Mouse (Mus musculus) myocyte (in vitro differentiated cells): ENCODE data around the gene Epha6.
"Not testable (repeated sequence)": the region's sequence is repeated elsewhere in the genome, so short reads cannot be mapped to it uniquely, and the experiment has no call there.

Source experiments
- CEBPB ChIP-seq: IDR thresholded peaks from 2 replicates; pipeline ENCODE4 v1.6.1; 2011; ENCODE audit warnings: mild to moderate bottlenecking, moderate library complexity; ENCODE audit not compliant: poor library complexity, insufficient read depth, severe bottlenecking
- E2F4 ChIP-seq: IDR thresholded peaks from one replicate; pipeline ENCODE4 v1.6.1; 2011; ENCODE audit warnings: mild to moderate bottlenecking, control low read depth, moderate library complexity; ENCODE audit not compliant: insufficient read depth
- MAX ChIP-seq: IDR thresholded peaks from one replicate; pipeline ENCODE4 v1.6.1; 2011; ENCODE audit warnings: low read depth, mild to moderate bottlenecking, control low read depth
- MYOD1 ChIP-seq, 3 experiments: IDR thresholded peaks; one replicate each; pipeline ENCODE4 v1.6.1; 2011; ENCODE audit warnings: control low read depth in 2 of 3, low read depth in 2 of 3, mild to moderate bottlenecking in 2 of 3, moderate library complexity in 1 of 3; ENCODE audit not compliant: insufficient read length in 2 of 3, control insufficient read depth in 1 of 3
- MYOG ChIP-seq, 3 experiments: IDR thresholded peaks; one replicate each; pipeline ENCODE4 v1.6.1; 2011; ENCODE audit warnings: control low read depth in 2 of 3, low read depth in 2 of 3, mild to moderate bottlenecking in 2 of 3; ENCODE audit not compliant: insufficient read length in 2 of 3, control insufficient read depth in 1 of 3, insufficient read depth in 1 of 3
- POLR2A ChIP-seq: IDR thresholded peaks from one replicate; pipeline ENCODE4 v1.6.1; 2011; ENCODE audit warnings: low read depth, mild to moderate bottlenecking, control low read depth, moderate library complexity; ENCODE audit not compliant: insufficient read length
- POLR2AphosphoS2 ChIP-seq: IDR thresholded peaks from one replicate; pipeline ENCODE4 v1.6.1; 2011; ENCODE audit warnings: low read depth, control low read depth; ENCODE audit not compliant: insufficient read length
- REST ChIP-seq: IDR thresholded peaks from one replicate; pipeline ENCODE4 v1.6.1; 2011; ENCODE audit warnings: mild to moderate bottlenecking, control low read depth, moderate library complexity; ENCODE audit not compliant: insufficient read depth, insufficient read length
- SRF ChIP-seq: IDR thresholded peaks from one replicate; pipeline ENCODE4 v1.6.1; 2011; ENCODE audit warnings: low read depth; ENCODE audit not compliant: control insufficient read depth, insufficient read length
- TCF12 ChIP-seq: IDR thresholded peaks from one replicate; pipeline ENCODE4 v1.6.1; 2011; ENCODE audit warnings: mild to moderate bottlenecking, control low read depth; ENCODE audit not compliant: poor library complexity, insufficient read depth, severe bottlenecking
- TCF3 ChIP-seq: IDR thresholded peaks from one replicate; pipeline ENCODE4 v1.6.1; 2011; ENCODE audit warnings: low read depth, control low read depth; ENCODE audit not compliant: insufficient read length
- USF1 ChIP-seq: IDR thresholded peaks from one replicate; pipeline ENCODE4 v1.6.1; 2011; ENCODE audit warnings: low read depth, mild to moderate bottlenecking, control low read depth, moderate library complexity

GRCm38 (mm10) chr16:59799790-59800189 lies 805.5 kb downstream of the Epha6 start:
- TF ChIP-seq POLR2A; POLR2AphosphoS2; MAX; E2F4; MYOD1 (IDR thresholded peaks at IDR 0.05; ENCODE audit: control insufficient read depth in 1 of 3, insufficient read length in 2 of 3, low read depth in 2 of 3); USF1; CEBPB; MYOG (IDR thresholded peaks at IDR 0.05; ENCODE audit: control insufficient read depth in 1 of 3, insufficient read depth in 1 of 3, insufficient read length in 2 of 3, low read depth in 2 of 3); SRF; TCF12; REST; TCF3: not testable (repeated sequence)
